In genomic region chr12:108372241-108372640, GRCm38 (mm10) we compare ENCODE assay signal across 11 mouse cellular contexts. TPM values are rescaled to one million over a fixed set of nuclear protein-coding genes. Genes with fewer than 3 reads are reported as not detected.
A peak's percentile ranks its signal among the peaks of the same experiment; 100 is the strongest.
DNase-seq lines count a peak whose midpoint lies in the region; ATAC-seq and TF ChIP-seq lines count a peak whose summit lies in the region.
"Had no signal": no experiment of that assay in that cellular context is flagged by ENCODE, and none has a peak within 500 bp of the region (broad histone marks: within the 10 kb centered on the region; RNA-seq: fewer than 3 reads in every experiment).

No protein-coding gene starts in this region.

- DNase-seq in lung, embryonic 14.5 days: no peak
- DNase-seq in lung, postnatal 4 days: no peak
- DNase-seq in cerebellum, postnatal 36 days: peak; percentile 75 to 83
- no peak for DNase-seq in left cerebral cortex, postnatal 25 days (ENCODE audit: low spot score in 2 of 2)
- DNase-seq: embryo, embryonic 11 days had no signal

- H3K9me3 ChIP-seq in lung, embryonic 14.5 days (ENCODE audit: low read depth, low read length): no peaks in the 10 kb centered on the region
- H3K9me3 ChIP-seq in heart, embryonic 14.5 days (ENCODE audit: control insufficient read depth, low read length): no peaks in the 10 kb centered on the region
- no peaks in the 10 kb centered on the region for H3K9me3 ChIP-seq in stomach, embryonic 15.5 days
- H3K9me3 ChIP-seq in midbrain, embryonic 15.5 days: no peaks in the 10 kb centered on the region
- H3K9me3 ChIP-seq: kidney, embryonic 15.5 days; megakaryocyte, embryonic 14.5 days had no signal

- H3K4me2 ChIP-seq in lung, embryonic 14.5 days: no peak overlapping the region
- H3K4me2 ChIP-seq in heart, embryonic 14.5 days (ENCODE audit: low read length): peak overlapping the region; percentile 67
- H3K4me2 ChIP-seq in stomach, embryonic 15.5 days: no peak overlapping the region
- no peak overlapping the region for H3K4me2 ChIP-seq in midbrain, embryonic 15.5 days

- no peak for ATAC-seq in lung, embryonic 14.5 days (ENCODE audit: insufficient read depth)
- no peak for ATAC-seq in heart, embryonic 14.5 days (ENCODE audit: insufficient number of reproducible peaks, insufficient read depth, low FRiP score, low read depth)
- no peak for ATAC-seq in stomach, embryonic 15.5 days (ENCODE audit: insufficient read depth, low FRiP score, low read depth)
- no peak for ATAC-seq in erythroblast, adult 5-6 weeks (replicated peaks; ENCODE audit: low FRiP score, poor library complexity, severe bottlenecking)
- no peak for ATAC-seq in midbrain, embryonic 15.5 days (replicated peaks)

- H3K27me3 ChIP-seq in lung, embryonic 14.5 days (ENCODE audit: insufficient read depth, low read length): no peaks in the 10 kb centered on the region
- no peaks in the 10 kb centered on the region for H3K27me3 ChIP-seq in heart, embryonic 14.5 days (ENCODE audit: control insufficient read depth, insufficient read depth, low read length)
- no peaks in the 10 kb centered on the region for H3K27me3 ChIP-seq in stomach, embryonic 15.5 days (replicated peaks)
- no peaks in the 10 kb centered on the region for H3K27me3 ChIP-seq in midbrain, embryonic 15.5 days (replicated peaks)
- H3K27me3 ChIP-seq: kidney, embryonic 15.5 days had no signal

- intact Hi-C loops in left cerebral cortex, postnatal 25 days (cut with DNase I): no loop called here

- 0 out of 2 replicates have a peak overlapping the region, but pooled peaks have one; percentile 90 for H3K27ac ChIP-seq in lung, embryonic 14.5 days (ENCODE audit: low read depth)
- peak overlapping the region; percentile 83 to 94 for H3K27ac ChIP-seq in heart, embryonic 14.5 days (replicated peaks in 1 of 2; ENCODE audit: control insufficient read depth in 1 of 2, insufficient read depth in 1 of 2, low read depth in 2 of 2, low read length in 2 of 2)
- peak overlapping the region; percentile 45; the same call in 1 of the 2 replicates for H3K27ac ChIP-seq in stomach, embryonic 15.5 days
- H3K27ac ChIP-seq in midbrain, embryonic 15.5 days: no peak overlapping the region

- peaks cover 22% of the 10 kb centered on the region for H3K4me1 ChIP-seq in lung, embryonic 14.5 days (ENCODE audit: insufficient read depth)
- H3K4me1 ChIP-seq in heart, embryonic 14.5 days (ENCODE audit: control insufficient read depth in 2 of 2, insufficient read depth in 2 of 2, low read length in 2 of 2): peaks cover 38 to 59% of the 10 kb centered on the region in 2 experiments
- peaks cover 25% of the 10 kb centered on the region for H3K4me1 ChIP-seq in stomach, embryonic 15.5 days
- no peaks in the 10 kb centered on the region for H3K4me1 ChIP-seq in midbrain, embryonic 15.5 days

- H3K4me3 ChIP-seq in lung, embryonic 14.5 days (ENCODE audit: low read depth, low read length): no peak overlapping the region
- H3K4me3 ChIP-seq in heart, embryonic 14.5 days (ENCODE audit: control insufficient read depth in 1 of 2, insufficient read depth in 1 of 2, low read depth in 1 of 2, low read length in 2 of 2): peak overlapping the region; percentile 9 to 42; a peak in 3 of 4 replicates
- H3K4me3 ChIP-seq in stomach, embryonic 15.5 days (replicated peaks): no peak overlapping the region
- H3K4me3 ChIP-seq in midbrain, embryonic 15.5 days: no peak overlapping the region
- H3K4me3 ChIP-seq: kidney, embryonic 15.5 days; megakaryocyte, embryonic 14.5 days had no signal

- no peak for TF ChIP-seq CTCF in lung, embryonic 14.5 days (IDR thresholded peaks at IDR 0.05; ENCODE audit: low read depth)

- WGBS in lung, embryonic 14.5 days: 80% methylated on average over 17 of the region's 17 CpGs
- 38% methylated on average over 17 of the region's 17 CpGs for WGBS in heart, embryonic 14.5 days
- WGBS in stomach, embryonic 15.5 days: 79% methylated on average over 17 of the region's 17 CpGs
- 71% methylated on average over 17 of the region's 17 CpGs for WGBS in midbrain, embryonic 15.5 days

- H3K9ac ChIP-seq in lung, embryonic 14.5 days: no peak overlapping the region
- H3K9ac ChIP-seq in heart, embryonic 14.5 days (ENCODE audit: low read length): peak overlapping the region; percentile 71
- H3K9ac ChIP-seq in stomach, embryonic 15.5 days: no peak overlapping the region
- H3K9ac ChIP-seq in midbrain, embryonic 15.5 days: no peak overlapping the region
- H3K9ac ChIP-seq: kidney, embryonic 15.5 days had no signal

- no peaks in the 10 kb centered on the region for H3K36me3 ChIP-seq in lung, embryonic 14.5 days (ENCODE audit: insufficient read depth)
- no peaks in the 10 kb centered on the region for H3K36me3 ChIP-seq in heart, embryonic 14.5 days (ENCODE audit: control insufficient read depth, insufficient read depth, low read length)
- H3K36me3 ChIP-seq in stomach, embryonic 15.5 days: no peaks in the 10 kb centered on the region
- H3K36me3 ChIP-seq in midbrain, embryonic 15.5 days (replicated peaks): no peaks in the 10 kb centered on the region
- H3K36me3 ChIP-seq: kidney, embryonic 15.5 days had no signal

RNA-seq across cellular contexts. Expression of gene Eml1, which starts 1.5 kb away (rescaled TPM):
- 105 and 109 TPM in 2 replicates for polyA plus RNA-seq in lung, embryonic 14.5 days (2014; fragmentation: Nextera tagmentation; extraction: Ambion mirVana)
- 69.5 and 77.2 TPM in 2 replicates for polyA plus RNA-seq in heart, embryonic 14.5 days (2014; fragmentation: Nextera tagmentation; extraction: Ambion mirVana)
- 67.6 and 72.2 TPM in 2 replicates for polyA plus RNA-seq in stomach, embryonic 15.5 days (2015; fragmentation: Nextera tagmentation; extraction: Ambion mirVana)
- not detected in 2 replicates for total RNA-seq in erythroblast, adult 5-6 weeks (2015; ENCODE audit: low replicate concordance)
- total RNA-seq in erythroblast, adult 5-6 weeks (2017; ENCODE audit: low replicate concordance): not detected in 2 replicates
- total RNA-seq in left cerebral cortex, postnatal 25 days (2021): 10 to 100 TPM; 66.0 to 69.3 TPM
- polyA plus RNA-seq in midbrain, embryonic 15.5 days (2015; fragmentation: Nextera tagmentation; extraction: Ambion mirVana): 52.9 and 61.3 TPM in 2 replicates

RNA-seq across cellular contexts. Expression of gene Cyp46a1, which starts 38.1 kb away (rescaled TPM):
- 3.9 and 4.4 TPM in 2 replicates for polyA plus RNA-seq in lung, embryonic 14.5 days (2014; fragmentation: Nextera tagmentation; extraction: Ambion mirVana)
- 4.2 and 4.6 TPM in 2 replicates for polyA plus RNA-seq in heart, embryonic 14.5 days (2014; fragmentation: Nextera tagmentation; extraction: Ambion mirVana)
- polyA plus RNA-seq in stomach, embryonic 15.5 days (2015; fragmentation: Nextera tagmentation; extraction: Ambion mirVana): 7.4 and 8.4 TPM in 2 replicates
- total RNA-seq in erythroblast, adult 5-6 weeks (2015; ENCODE audit: low replicate concordance): not detected in 2 replicates
- 0.84 TPM in 1 of 2 replicates, not detected in the other for total RNA-seq in erythroblast, adult 5-6 weeks (2017; ENCODE audit: low replicate concordance)
- total RNA-seq in left cerebral cortex, postnatal 25 days (2021): 100 to 1,000 TPM; 295 to 302 TPM
- polyA plus RNA-seq in midbrain, embryonic 15.5 days (2015; fragmentation: Nextera tagmentation; extraction: Ambion mirVana): 23.6 and 24.9 TPM in 2 replicates

Comparison
In these comparisons a context has a peak if more than half of its experiments do, and no peak if none do; other contexts are left out.
1. DNase-seq: peak in cerebellum, postnatal 36 days (2 of 2); none in lung, embryonic 14.5 days (single experiment), lung, postnatal 4 days (0 of 2) and left cerebral cortex, postnatal 25 days (0 of 2).
2. H3K4me3 ChIP-seq: peak in heart, embryonic 14.5 days (2 of 2); none in lung, embryonic 14.5 days (single experiment), stomach, embryonic 15.5 days (single experiment) and midbrain, embryonic 15.5 days (single experiment).